Mouse (Mus musculus) ovary, adult 18-20 months (tissue): Measurements from ENCODE around the gene Tapt1.
"Not testable (repeated sequence)": the region's sequence is repeated elsewhere in the genome, so short reads cannot be mapped to it uniquely, and the experiment has no call there.

Experiments
- DNase-seq: peaks from one replicate; pipeline ENCODE4 v3.0.0; 2022; ENCODE audit warnings: low spot score, mixed read lengths

Gene Tapt1

GRCm38 (mm10) chr5:44226521-44227461 lies at the start of gene Tapt1:
Gene Tapt1, minus strand, starts transcription at chr5:44226626.
- peak; percentile 84 for DNase-seq

GRCm38 (mm10) chr5:44271564-44271963 lies 45.1 kb upstream of the Tapt1 start:
- no peak for DNase-seq

GRCm38 (mm10) chr5:44268524-44268923 lies 42.1 kb upstream of the Tapt1 start:
- not testable (repeated sequence) for DNase-seq

- DNase-seq = no peak
Measured at GRCm38 (mm10) chr5:44261691-44262090, 35.3 kb upstream of the Tapt1 start.

- no peak for DNase-seq
Measured at GRCm38 (mm10) chr5:44261172-44261571, 34.7 kb upstream of the Tapt1 start.

- DNase-seq = no peak
Measured at GRCm38 (mm10) chr5:44259678-44260077, 33.3 kb upstream of the Tapt1 start.

GRCm38 (mm10) chr5:44258163-44258562 lies 31.7 kb upstream of the Tapt1 start:
- no peak for DNase-seq

GRCm38 (mm10) chr5:44257401-44257800 lies 31.0 kb upstream of the Tapt1 start:
- no peak for DNase-seq

GRCm38 (mm10) chr5:44256512-44256911 lies 30.1 kb upstream of the Tapt1 start:
- no peak for DNase-seq

GRCm38 (mm10) chr5:44255756-44256398 lies 29.5 kb upstream of the Tapt1 start:
- no peak for DNase-seq

GRCm38 (mm10) chr5:44253449-44253848 lies 27.0 kb upstream of the Tapt1 start:
- DNase-seq = no peak

- no peak for DNase-seq
Measured at GRCm38 (mm10) chr5:44252395-44252794, 26.0 kb upstream of the Tapt1 start.

GRCm38 (mm10) chr5:44250211-44250955 lies 24.0 kb upstream of the Tapt1 start:
- DNase-seq = no peak

GRCm38 (mm10) chr5:44249363-44249762 lies 22.9 kb upstream of the Tapt1 start:
- no peak for DNase-seq

GRCm38 (mm10) chr5:44246493-44247217 lies 20.2 kb upstream of the Tapt1 start:
- DNase-seq = no peak

GRCm38 (mm10) chr5:44244894-44245423 lies 18.5 kb upstream of the Tapt1 start:
- DNase-seq = no peak

- no peak for DNase-seq
Measured at GRCm38 (mm10) chr5:44242828-44243227, 16.4 kb upstream of the Tapt1 start.

- DNase-seq = no peak
Measured at GRCm38 (mm10) chr5:44241726-44242125, 15.3 kb upstream of the Tapt1 start.

- DNase-seq = no peak
Measured at GRCm38 (mm10) chr5:44239187-44240136, 13.0 kb upstream of the Tapt1 start.

- DNase-seq = no peak
Measured at GRCm38 (mm10) chr5:44238201-44238600, 11.8 kb upstream of the Tapt1 start.
